Mouse (Mus musculus) cerebellum, postnatal 10 days (tissue): ENCODE data around the gene Thegl.
"Not testable (repeated sequence)": the region's sequence is repeated elsewhere in the genome, so short reads cannot be mapped to it uniquely, and the experiment has no call there.

Experiments used
- DNase-seq, 2 experiments: peaks; one replicate each; pipeline ENCODE4 v3.0.0; 2021; ENCODE audit warnings: mixed read lengths in 2 of 2

Thegl gene

DNA sequence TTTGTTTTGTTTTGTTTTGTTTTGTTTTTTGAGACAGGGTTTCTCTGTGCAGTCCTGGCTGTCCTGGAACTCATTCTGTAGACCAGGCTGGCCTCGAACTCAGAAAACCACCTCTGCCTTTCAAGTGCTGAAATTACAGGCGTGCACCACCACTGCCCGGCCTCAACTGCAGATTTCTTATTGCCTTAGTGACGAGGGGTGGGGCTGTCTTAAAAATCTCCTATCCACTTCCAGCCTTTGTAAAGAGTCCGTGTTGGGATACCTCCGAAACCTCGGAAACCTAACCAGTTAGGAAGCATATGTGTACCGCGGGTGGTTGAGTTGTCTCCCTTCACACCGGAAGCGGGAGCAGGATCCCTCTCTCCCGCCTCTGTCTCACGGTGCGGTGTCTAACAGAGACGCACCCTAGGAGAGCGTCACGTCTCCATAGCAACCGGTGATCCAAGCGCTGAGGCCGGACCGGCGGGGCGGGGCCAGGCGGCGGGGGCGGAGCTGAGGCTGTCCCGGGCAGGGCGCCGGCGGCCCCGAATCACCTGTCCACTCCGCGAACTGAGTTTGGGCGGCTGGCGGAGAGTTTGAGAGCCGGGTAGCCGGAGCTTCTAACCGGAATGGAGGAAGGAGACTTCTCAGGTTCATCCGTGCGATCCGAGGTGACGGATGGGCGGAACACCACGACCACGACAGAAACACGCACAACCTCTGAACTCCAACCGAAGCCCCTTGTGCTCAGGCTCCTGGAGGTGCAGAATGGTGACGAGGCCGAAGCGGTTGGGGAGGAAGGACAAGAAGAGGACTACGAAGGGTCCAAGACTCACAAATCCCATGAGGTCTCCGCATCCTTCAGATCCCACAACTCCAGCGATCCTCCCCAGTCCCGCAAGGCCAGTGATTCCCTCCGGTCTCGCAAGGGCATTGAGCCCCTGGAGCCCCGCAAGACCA is at the start of gene Thegl:
Gene Thegl, plus strand, starts transcription at position 480 of the 939 bp plus-strand sequence.
- DNase-seq = peak; percentile 79 to 85

DNA sequence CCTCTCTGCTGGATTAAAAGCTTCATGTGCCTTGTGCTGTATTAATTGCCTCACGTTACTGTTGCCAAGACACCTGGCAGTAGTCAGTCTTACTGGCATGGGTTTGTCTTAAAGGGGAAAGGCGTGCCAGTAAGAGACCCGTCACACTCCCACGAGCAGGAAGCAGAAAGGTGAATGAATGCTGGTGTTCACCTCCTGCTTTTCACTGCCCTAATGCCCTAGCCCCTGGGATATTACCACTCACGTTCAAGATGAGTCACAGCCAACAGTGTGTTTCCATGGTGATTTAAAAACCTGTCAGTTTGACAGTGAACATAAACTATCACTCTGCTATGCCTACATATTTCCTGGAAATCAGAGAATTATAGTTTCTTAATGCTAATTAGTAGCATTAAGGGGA is 46.6 kb upstream of the Thegl start:
- DNase-seq = peak; percentile 37 to 40

DNA sequence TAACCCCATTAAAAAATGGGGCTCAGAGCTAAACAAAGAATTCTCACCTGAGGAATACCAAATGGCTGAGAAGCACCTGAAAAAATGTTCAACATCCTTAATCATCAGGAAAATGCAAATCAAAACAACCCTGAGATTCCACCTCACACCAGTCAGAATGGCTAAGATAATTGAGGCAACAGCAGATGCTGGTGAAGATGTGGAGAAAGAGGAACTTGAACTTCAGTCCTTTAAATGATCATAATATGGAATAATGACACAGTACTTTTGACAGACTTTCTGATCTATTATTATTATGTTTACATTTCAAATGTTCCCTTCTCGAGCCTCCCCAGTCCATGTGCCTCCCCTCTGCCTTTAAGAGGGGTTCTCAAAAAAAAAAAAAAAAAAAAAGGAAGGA is 44.7 kb upstream of the Thegl start:
- DNase-seq = not testable (repeated sequence)

DNA sequence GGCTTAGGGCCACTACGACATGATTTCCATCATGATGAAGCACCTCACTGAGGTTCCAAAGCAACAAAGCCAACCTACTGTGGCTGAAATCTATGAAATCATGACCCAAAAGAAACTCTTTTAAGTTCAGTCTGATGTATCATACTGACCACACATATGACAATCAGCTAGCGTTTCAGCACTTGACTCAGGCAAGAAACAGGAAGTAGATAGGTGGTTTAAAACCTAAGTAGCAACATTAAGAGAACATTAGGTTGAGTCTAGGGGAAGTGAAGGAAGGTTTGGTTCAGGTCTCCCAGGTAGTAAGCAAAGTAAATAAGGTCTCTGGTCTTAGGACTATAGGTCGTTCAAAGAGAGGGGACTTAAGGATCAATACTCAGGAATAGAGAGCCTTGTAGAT is 42.3 kb upstream of the Thegl start:
- DNase-seq = no peak

- DNase-seq = no peak
Measured at GRCm38 (mm10) chr5:76974207-76974553, 41.6 kb upstream of the Thegl start.

DNA sequence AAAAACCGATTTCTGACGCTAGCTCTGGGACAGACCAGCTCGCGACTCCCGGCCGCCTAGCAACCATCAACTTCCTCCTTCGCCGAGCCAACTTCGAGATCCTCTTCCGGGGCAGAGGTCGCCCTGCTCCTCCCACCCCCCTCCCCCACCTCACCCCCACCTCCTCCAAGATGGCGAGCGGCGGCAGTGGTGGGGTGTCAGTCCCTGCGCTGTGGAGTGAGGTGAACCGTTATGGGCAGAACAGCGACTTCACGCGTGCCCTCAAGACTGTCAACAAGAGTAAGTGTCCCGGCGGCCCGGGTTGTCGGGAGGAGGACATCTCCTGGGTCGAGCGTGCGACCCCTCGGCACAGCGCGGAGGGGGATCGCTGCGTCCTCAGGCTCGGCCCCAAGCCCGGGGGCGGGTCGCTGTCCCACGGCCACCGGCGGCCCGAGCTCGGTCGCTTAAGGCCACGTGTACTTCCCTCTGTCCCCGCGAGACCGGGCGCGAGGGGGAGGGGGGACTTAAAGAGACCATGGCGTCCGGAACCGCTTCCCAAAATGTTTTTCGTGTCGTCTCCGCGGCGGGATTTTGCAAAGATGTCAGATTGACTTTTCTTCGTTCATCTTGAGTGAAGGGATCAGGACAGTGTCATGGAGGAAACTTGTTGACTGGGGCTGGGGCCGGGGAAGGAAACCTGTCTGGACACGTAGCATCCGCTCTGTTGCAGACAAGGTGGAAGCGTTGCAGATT is 41.1 kb upstream of the Thegl start, which contains the start of gene Srp72:
Gene Srp72, plus strand, starts transcription at position 130 of the 732 bp plus-strand sequence.
- peak; percentile 94 to 96 for DNase-seq

DNA sequence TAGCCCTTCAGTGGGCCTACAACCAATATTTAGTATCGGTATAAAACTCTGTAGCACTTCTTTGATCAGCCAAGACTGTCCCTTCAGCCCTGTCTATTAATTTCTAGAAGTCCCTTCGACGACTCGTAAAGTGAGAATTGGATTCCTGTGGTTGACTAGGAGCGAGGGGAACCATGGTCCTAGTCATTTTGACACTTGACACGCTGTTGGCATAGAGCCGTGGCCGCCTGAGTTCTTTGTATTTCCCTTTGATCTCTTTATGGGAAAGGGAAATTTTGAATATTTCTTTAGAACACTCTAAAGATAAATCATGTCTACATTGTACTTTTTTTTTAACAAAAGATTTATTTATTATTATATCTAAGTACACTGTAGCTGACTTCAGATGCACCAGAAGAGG is 40.1 kb upstream of the Thegl start:
- peak in 1 of 2 experiments; percentile 12 for DNase-seq

DNA sequence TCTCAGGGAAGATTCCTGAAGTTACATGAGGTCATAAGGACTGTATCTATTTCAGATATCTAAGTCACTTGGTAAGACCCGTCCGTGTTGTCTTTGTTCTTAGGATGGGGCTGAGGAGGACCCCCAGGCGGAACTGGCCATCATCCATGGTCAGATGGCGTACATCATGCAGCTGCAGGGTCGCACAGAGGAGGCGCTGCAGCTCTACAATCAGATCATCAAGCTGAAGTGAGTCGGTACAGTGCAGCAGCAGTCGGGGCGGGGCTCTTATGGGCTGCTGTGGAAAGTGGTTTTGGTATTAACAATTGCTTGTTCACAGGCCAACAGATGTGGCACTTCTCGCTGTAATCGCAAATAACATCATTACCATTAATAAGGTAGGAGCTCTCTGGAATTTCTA is 31.8 kb upstream of the Thegl start:
- no peak for DNase-seq

GRCm38 (mm10) chr5:76990789-76991188 is 25.0 kb upstream of the Thegl start:
- DNase-seq = no peak

DNA sequence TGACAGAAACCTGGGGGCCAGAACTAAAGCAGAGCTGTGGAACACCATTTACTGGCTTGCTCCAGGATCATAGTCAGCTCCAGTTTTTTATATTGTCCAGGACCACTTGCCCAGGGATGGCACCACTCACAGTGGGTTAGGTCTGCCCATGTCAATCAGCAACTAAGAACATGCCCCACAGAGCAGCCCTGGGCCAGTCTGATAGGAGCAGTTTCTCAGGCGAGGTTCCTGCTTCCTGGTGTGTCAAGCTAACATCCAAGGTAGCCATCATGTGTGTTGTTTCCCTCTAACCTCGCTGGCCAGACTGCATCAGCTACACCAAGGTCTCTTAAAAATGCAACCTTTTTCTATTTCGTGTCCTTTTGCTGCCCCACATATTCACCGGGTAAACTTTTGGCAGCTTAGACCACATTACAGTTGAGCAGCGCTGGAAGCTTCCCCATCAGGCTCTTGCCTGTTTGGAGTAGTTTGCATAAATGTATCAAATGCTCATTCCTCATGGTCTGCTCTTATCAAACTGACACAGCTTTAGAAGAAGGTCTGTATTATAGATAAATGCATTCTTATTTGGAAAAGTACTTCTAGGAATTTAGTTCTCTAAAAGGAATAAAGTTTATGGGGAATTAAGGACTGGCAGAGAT is 22.5 kb upstream of the Thegl start:
- no peak for DNase-seq

- DNase-seq = peak; percentile 37 to 49
Measured at GRCm38 (mm10) chr5:76998416-76998815, 17.4 kb upstream of the Thegl start.

DNA sequence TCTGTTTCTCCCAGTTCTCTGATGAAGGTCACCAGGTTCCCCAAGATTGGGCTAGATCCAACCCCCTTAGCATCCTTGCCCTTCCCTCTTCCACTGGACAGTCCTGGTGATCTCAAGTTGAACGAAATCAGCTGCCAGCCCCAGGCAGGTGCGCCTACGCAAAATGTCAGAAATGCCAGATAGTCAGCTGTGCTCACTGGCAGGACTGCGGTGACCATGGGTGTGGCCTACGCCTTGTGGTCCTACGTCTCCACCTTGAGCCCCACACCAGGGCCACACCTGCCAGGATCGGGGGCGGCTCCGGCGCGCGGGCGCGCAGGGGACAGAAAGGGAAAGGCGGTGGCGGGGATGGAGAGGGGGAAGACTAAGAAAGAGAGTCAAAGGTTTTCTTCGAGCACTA is 14.6 kb upstream of the Thegl start:
- DNase-seq = no peak

DNA sequence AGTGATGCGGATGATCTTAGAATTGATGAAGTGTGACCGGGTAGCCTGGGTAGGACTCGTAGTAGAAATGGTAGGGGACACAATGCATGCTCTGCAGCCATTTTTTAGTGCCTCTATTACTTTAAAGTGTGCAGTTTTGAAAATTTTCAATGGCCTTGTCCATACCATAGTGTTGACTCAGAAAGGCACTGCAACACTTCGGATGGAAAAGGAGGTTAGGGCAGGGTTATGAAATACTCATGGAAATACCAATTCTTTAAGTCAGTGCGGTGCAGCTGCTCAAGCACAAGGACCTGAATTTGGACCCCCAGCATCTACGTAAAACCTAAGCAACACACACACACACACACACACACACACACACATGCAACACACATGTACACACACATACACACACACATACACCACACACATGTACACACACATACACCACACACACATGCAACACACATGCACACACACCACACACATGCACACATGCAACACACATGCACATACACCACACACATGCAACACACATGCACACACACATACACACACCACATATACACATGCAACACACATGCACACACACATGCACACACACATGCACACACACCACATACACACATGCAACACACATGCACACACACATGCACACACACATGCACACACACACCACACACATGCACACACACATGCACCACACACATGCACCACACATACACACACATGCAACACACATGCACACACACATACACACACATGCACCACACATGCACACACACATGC is 11.6 kb upstream of the Thegl start, which contains the start of gene Arl9:
Gene Arl9, plus strand, starts transcription at position 5 of the 771 bp plus-strand sequence.
- no peak for DNase-seq

DNA sequence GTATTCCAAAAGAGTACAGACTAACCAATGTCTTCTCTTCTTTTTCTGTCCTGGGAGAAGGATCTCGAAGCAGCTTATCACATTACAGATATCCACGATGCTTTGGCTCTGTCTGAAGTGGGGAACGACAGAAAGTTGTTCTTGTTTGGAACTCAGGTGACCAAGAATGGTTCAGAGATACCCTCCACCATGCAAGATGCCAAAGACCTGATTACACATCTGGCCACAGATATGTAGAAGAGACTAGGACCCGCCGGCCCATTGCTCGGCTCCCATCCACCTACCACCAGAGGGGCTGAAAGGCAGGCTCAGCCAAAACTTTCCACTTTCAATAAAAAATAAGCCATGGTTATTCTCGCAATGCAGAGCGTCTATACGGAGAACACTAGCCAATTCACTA is 5.5 kb upstream of the Thegl start:
- no peak for DNase-seq

DNA sequence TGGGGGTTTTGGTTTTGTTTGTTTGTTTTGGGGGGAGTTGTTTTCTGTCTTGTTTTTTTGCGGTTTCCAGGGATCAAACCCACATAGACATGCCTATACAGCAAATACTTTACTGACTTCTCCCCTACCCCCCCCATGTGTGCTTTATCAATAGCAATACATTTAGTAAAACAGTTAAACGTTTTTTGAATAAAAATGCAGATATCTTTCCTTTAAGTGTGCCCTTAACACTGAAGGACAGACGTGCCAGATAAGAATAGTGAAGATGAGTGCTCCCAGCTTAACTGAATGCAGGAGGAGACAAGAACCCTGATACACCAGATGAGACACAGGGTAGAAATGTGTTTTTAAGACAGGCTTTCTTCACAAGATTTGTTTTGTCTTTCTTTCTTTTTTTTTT is 4.7 kb upstream of the Thegl start:
- no peak for DNase-seq

GRCm38 (mm10) chr5:77013171-77013570 is 2.7 kb upstream of the Thegl start:
- DNase-seq = no peak

DNA sequence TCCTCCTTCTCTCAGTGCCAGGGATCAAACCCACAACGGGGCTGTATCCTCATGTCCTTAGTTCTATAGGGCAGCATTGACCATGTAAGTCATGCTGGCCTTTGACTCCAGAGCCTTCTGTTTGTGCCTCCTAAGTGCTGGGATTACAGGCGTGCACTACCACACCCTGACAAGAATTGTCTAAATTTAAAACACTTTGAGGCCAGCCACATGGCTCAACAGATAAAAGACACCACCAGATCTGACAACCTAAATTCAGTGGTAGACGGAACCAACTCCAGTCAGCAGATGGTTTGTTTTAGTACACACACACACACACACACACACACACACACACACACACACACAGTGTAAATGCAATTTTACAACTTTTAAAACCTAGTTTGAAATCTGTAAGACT is 12.2 kb downstream of the Thegl start:
- DNase-seq = no peak

DNA sequence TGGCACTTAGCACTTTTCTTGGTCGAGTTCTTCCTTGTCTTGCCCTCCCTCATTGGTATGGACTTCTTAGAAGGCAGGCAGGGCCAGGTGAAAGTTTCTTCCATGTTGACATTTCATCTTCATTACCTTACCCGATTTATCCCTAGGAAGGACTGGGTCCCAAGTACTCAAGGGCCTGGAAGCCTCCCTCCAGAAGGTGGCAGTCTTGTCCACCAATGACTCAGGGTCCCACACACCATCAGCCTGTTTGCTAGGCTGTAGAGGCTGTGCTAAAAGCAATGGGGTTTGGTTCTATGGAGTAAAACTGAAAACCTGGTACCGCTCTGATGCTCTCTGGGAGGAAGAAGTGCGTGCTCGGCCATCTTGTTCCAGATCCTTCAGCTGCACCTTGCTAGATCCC is 13.9 kb downstream of the Thegl start:
- DNase-seq = peak; percentile 29 to 38

DNA sequence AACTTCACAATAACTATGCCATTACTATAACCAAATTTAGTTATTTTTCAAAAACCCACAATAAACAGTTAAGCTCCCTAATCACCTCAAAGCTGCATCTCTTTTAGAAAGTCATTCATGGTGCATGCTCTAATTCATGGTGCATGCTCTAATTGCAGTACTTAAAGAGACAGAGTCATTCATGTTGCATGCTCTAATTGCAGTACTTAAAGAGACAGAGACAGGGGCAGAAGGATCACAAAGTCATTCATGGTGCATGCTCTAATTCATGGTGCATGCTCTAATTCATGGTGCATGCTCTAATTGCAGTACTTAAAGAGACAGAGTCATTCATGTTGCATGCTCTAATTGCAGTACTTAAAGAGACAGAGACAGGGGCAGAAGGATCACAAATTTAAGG is 19.3 kb downstream of the Thegl start:
- not testable (repeated sequence) for DNase-seq

GRCm38 (mm10) chr5:77038451-77038850 is 22.6 kb downstream of the Thegl start:
- no peak for DNase-seq

GRCm38 (mm10) chr5:77039391-77039790 is 23.6 kb downstream of the Thegl start:
- DNase-seq = no peak

GRCm38 (mm10) chr5:77044362-77044761 is 28.5 kb downstream of the Thegl start:
- no peak for DNase-seq

- peak in 1 of 2 experiments; percentile 14 for DNase-seq
Measured at GRCm38 (mm10) chr5:77052616-77053015, 36.8 kb downstream of the Thegl start.
